Mouse (Mus musculus): ENCODE results near the gene Fam110a. TPM values are rescaled to one million over a fixed set of nuclear protein-coding genes. Genes with fewer than 3 reads are reported as not detected.
A peak's percentile ranks its signal among the peaks of the same experiment; 100 is the strongest.

Fam110a gene
- polyA plus RNA-seq, 1 experiment from 2014 or later, result 37.9 TPM

DNA sequence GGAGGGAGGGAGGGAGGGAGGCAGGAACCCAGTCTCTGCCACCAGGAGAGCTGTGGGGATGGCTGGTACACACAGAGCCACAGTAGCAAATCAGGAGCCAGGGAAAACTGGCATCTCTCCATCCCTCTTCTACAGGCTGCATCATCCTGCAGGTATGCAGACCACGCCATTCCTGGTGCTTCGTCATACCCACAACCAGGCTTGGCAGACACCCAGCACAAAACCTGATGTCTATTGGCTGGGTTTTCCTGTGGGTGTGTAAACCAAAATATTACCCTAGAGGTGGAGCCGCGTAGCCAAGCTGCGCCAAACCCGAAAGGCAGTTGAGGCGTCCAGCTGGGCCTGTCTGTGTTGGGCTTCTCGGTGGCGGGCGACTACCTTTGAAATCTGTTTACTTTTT lies 17.5 kb downstream of the Fam110a start:
- Histone ChIP-seq H3K36me3 (peaks cover under 1% of the 10 kb centered on the region; the same call in 1 of the 2 replicates), H3K27me3 (ENCODE audit: low read depth, poor library complexity, severe bottlenecking) (peaks cover 8% of the 10 kb centered on the region; the same call in 1 of the 2 replicates), H3K4me3 (no peak overlapping the region), H3K27ac (peak overlapping the region; percentile 23; the same call in 1 of the 2 replicates), H3K4me1 (peaks cover 53% of the 10 kb centered on the region), H3K9me3 (replicated peaks) (no peaks in the 10 kb centered on the region)
- 80% methylated on average over 10 of the region's 10 CpGs for WGBS
- no peak for DNase-seq (ENCODE audit: low spot score)

DNA sequence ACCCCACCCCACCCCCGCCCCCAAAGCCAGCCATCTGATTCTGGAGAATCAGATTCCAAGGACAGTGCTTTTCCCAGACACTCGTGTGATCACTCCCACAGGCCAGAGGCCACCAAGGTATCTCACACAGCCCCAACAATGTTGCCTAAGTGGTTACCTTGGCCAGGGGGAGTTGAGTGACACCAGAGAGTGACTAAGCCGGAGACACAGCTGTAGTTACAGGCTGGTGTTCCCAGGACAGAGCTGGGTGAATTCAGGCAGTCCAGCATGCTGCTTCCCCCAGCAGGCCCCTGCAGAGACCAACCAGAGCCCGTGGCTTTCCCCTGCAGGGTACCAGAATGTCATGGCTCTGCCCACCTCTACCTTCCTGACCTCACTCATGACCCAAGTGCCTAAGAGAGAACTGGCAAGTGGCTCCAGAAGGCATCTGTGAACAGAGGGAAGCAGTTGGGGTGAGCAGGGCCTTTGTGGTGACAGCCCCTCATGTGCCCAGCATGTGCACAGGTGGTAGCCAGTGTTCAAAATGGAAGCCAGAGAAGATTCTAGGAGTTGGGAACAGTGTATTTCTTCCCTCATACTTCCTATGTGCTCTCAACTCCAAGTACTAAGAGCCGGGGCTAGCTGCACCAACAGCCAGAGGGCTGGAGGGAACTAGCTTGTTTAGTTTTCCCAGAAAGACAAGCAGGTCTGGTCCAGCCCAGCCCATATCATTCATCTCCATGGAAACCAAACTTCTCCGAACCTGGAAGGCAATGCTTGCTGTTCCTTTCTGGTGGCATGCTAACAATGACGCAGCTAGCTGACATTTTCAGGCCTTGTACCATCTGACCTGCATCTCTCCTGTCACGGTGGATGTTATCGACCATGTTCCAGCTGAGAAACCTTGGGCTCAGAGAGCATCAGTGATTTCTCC lies 18.5 kb downstream of the Fam110a start:
- Histone ChIP-seq H3K36me3 (no peaks in the 10 kb centered on the region), H3K27me3 (ENCODE audit: low read depth, poor library complexity, severe bottlenecking) (peaks cover 8% of the 10 kb centered on the region; the same call in 1 of the 2 replicates), H3K9me3 (replicated peaks) (no peaks in the 10 kb centered on the region), H3K27ac (peak overlapping the region; percentile 32; the same call in 1 of the 2 replicates), H3K4me3 (no peak overlapping the region), H3K4me1 (peaks cover 46% of the 10 kb centered on the region)
- 56% methylated on average over 9 of the region's 9 CpGs for WGBS
- no peak for DNase-seq (ENCODE audit: low spot score)

DNA sequence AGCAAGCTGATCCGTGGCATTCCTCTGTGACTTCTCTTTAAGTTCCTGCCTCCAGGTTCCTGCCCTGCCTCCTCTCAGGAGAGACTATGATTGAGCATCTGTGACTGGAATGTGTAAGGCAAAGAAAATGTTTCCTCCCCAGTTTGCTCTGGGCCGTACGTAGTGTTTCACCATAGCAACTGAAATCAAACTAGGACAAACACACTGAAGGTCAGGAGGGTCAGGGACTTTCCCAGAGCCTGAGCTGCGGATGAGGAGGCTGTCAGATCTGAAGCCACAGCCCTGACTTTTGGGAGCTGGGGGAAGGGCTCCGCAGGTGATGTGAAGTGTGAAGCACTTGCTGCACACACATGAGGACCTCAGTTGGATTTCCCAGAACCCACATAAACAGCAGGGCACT lies 20.7 kb downstream of the Fam110a start:
- DNase-seq (ENCODE audit: low spot score), result peak; percentile 44
- Histone ChIP-seq H3K9me3 (replicated peaks) (no peaks in the 10 kb centered on the region), H3K27me3 (ENCODE audit: low read depth, poor library complexity, severe bottlenecking) (0 out of 2 replicates have a peak, but pooled peaks cover 5% of the 10 kb centered on the region), H3K4me3 (no peak overlapping the region), H3K27ac (no peak overlapping the region), H3K36me3 (no peaks in the 10 kb centered on the region), H3K4me1 (peaks cover 40% of the 10 kb centered on the region)
- 34% methylated on average over 5 of the region's 5 CpGs for WGBS

GRCm38 (mm10) chr2:151956500-151957137 lies 23.4 kb downstream of the Fam110a start:
- no peaks in the 10 kb centered on the region for H3K36me3 ChIP-seq
- H3K9me3 ChIP-seq (replicated peaks), result no peaks in the 10 kb centered on the region
- H3K4me3 ChIP-seq, result no peak overlapping the region
- 92% methylated on average over 4 of the region's 4 CpGs for WGBS
- no peaks in the 10 kb centered on the region for H3K27me3 ChIP-seq (ENCODE audit: low read depth, poor library complexity, severe bottlenecking)
- DNase-seq (ENCODE audit: low spot score), result no peak
- no peak overlapping the region for H3K27ac ChIP-seq
- peaks cover 20% of the 10 kb centered on the region for H3K4me1 ChIP-seq

DNA sequence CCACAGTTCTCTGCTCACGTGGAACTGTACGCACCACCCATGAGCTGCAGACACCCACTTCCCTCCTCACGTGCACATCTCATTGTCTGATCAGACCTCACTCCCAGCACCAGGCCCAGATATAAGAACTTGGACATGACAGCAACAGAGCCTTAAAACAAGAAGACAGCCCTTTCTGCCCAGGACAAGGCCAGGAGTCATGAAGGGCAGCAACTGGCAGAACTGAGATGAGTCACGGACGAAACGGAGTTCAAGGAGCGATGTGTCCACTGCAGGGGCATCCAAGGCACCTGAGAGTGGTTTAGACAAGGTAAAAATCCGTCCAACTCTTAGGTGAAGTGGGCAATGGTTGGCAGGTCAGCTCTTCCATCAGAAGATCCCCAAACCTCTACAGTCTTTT lies 26.4 kb downstream of the Fam110a start:
- DNase-seq (ENCODE audit: low spot score), result no peak
- WGBS, result 88% methylated on average over 8 of the region's 8 CpGs
- Histone ChIP-seq H3K27ac (no peak overlapping the region), H3K27me3 (ENCODE audit: low read depth, poor library complexity, severe bottlenecking) (no peaks in the 10 kb centered on the region), H3K4me3 (no peak overlapping the region), H3K9me3 (replicated peaks) (no peaks in the 10 kb centered on the region), H3K4me1 (no peaks in the 10 kb centered on the region), H3K36me3 (no peaks in the 10 kb centered on the region)

GRCm38 (mm10) chr2:151949082-151949774 lies 30.8 kb downstream of the Fam110a start:
- Histone ChIP-seq H3K4me3 (no peak overlapping the region), H3K27me3 (ENCODE audit: low read depth, poor library complexity, severe bottlenecking) (no peaks in the 10 kb centered on the region), H3K27ac (no peak overlapping the region), H3K9me3 (replicated peaks) (no peaks in the 10 kb centered on the region), H3K36me3 (no peaks in the 10 kb centered on the region), H3K4me1 (no peaks in the 10 kb centered on the region; the same call in 1 of the 2 replicates)
- 83% methylated on average over 2 of the region's 2 CpGs for WGBS
- no peak for DNase-seq (ENCODE audit: low spot score)

- DNase-seq (ENCODE audit: low spot score), result no peak
- no peak overlapping the region for H3K4me3 ChIP-seq
- H3K27ac ChIP-seq, result no peak overlapping the region
- no peaks in the 10 kb centered on the region; the same call in 1 of the 2 replicates for H3K4me1 ChIP-seq
- 86% methylated on average over 7 of the region's 7 CpGs for WGBS
- H3K36me3 ChIP-seq, result no peaks in the 10 kb centered on the region
- no peaks in the 10 kb centered on the region for H3K9me3 ChIP-seq (replicated peaks)
- H3K27me3 ChIP-seq (ENCODE audit: low read depth, poor library complexity, severe bottlenecking), result no peaks in the 10 kb centered on the region
Measured at GRCm38 (mm10) chr2:151948311-151948710, 31.7 kb downstream of the Fam110a start.

GRCm38 (mm10) chr2:151947617-151948016 lies 32.4 kb downstream of the Fam110a start:
- Histone ChIP-seq H3K9me3 (replicated peaks) (no peaks in the 10 kb centered on the region), H3K27ac (no peak overlapping the region), H3K4me3 (no peak overlapping the region), H3K36me3 (no peaks in the 10 kb centered on the region), H3K4me1 (no peaks in the 10 kb centered on the region; the same call in 1 of the 2 replicates), H3K27me3 (ENCODE audit: low read depth, poor library complexity, severe bottlenecking) (no peaks in the 10 kb centered on the region)
- no peak for DNase-seq (ENCODE audit: low spot score)
- WGBS, result 94% methylated on average over 2 of the region's 2 CpGs

- 63% methylated on average over 2 of the region's 2 CpGs for WGBS
Measured at GRCm38 (mm10) chr2:151944106-151944505, 35.9 kb downstream of the Fam110a start.

DNA sequence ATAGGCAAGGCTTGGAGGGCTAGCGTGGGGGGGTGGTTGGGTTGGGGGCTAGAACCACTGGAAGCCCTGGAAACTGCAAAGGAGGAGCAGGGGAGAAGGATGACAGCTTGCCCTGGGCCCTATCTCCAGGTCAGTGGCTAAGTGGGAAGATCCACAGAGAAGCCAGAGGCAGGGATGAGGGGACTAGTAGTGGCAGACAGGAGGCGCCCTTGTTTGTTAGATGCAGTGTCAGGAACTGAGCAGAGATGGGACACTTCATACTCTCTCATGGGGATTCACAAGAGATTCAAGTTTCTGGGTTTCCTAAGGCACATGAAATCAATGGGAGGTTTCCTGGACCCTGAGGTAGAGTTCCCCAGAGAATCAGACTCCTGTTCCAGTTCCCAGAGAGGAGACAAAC lies 38.8 kb downstream of the Fam110a start:
- H3K4me3 ChIP-seq, result no peak overlapping the region
- no peak for DNase-seq (ENCODE audit: low spot score)
- H3K4me1 ChIP-seq, result peaks cover 13% of the 10 kb centered on the region
- H3K27ac ChIP-seq, result no peak overlapping the region
- WGBS, result 27% methylated on average over 2 of the region's 2 CpGs
- no peaks in the 10 kb centered on the region for H3K36me3 ChIP-seq
- H3K9me3 ChIP-seq (replicated peaks), result no peaks in the 10 kb centered on the region
- no peaks in the 10 kb centered on the region for H3K27me3 ChIP-seq (ENCODE audit: low read depth, poor library complexity, severe bottlenecking)

More at GRCm38 (mm10) chr2:151944106-151944505, 35.9 kb downstream of the Fam110a start:
- H3K4me1 ChIP-seq, result peaks cover under 1% of the 10 kb centered on the region
- no peak overlapping the region for H3K27ac ChIP-seq
- no peak overlapping the region for H3K4me3 ChIP-seq
- no peaks in the 10 kb centered on the region for H3K36me3 ChIP-seq
- H3K9me3 ChIP-seq (replicated peaks), result no peaks in the 10 kb centered on the region
- DNase-seq (ENCODE audit: low spot score), result no peak
- H3K27me3 ChIP-seq (ENCODE audit: low read depth, poor library complexity, severe bottlenecking), result no peaks in the 10 kb centered on the region

DNA sequence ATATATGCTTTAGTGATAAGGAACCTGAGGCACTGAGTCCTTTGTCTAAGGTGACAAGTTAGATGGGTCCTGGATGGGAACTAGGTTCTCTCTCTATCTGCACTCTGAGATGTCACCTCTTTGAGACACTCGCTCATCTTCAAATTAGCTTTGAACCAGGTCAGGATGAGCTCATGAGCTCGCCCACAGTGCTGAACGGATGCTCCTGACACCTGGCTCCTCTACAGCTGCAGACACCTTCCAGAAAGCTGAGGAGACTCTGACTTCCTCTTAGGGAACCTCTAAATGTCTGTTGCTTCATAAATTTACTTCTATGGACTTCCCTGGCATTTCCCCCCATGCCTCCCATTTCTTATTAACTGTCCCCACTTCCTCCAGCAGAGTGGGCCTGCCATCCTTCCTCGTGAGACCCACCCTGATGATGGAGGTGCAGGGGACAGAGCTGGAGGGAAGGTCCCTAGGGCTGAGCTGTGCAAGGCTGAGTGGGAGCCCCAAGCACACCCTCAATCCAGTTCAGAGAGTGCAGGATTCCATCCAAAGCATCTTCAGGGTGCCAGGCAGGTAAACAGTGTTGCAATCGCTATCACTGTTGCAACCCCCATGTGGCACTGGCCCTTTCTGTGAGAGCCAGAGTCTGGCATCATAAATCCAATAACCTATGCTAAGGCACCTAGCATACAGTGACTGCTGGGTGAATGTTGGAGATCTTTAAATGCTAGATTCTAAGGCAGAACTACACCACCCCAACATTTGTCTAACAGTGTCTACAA lies 40.2 kb downstream of the Fam110a start:
- Histone ChIP-seq H3K9me3 (replicated peaks) (no peaks in the 10 kb centered on the region), H3K4me3 (no peak overlapping the region), H3K36me3 (no peaks in the 10 kb centered on the region), H3K27ac (no peak overlapping the region), H3K27me3 (ENCODE audit: low read depth, poor library complexity, severe bottlenecking) (no peaks in the 10 kb centered on the region), H3K4me1 (peaks cover 13% of the 10 kb centered on the region)
- 86% methylated on average over 5 of the region's 5 CpGs for WGBS
- no peak for DNase-seq (ENCODE audit: low spot score)

DNA sequence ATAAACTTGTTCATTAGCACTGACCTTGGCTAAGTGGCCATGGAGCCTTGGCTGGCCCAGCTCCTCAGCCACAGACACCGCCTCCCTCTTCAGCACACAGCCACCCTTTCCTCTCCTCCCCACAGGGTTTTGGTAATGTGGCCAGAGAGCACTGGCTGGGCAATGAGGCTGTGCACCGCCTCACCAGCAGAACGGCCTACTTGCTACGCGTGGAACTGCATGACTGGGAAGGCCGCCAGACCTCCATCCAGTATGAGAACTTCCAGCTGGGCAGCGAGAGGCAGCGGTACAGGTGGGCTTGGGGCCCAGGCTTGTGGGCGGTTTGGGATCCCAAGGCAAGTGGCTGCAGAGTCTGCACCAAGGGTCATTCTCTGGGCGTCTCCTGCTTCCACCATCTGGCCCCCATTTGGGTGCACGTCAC lies 41.2 kb downstream of the Fam110a start:
- Histone ChIP-seq H3K9me3 (replicated peaks) (no peaks in the 10 kb centered on the region), H3K27me3 (ENCODE audit: low read depth, poor library complexity, severe bottlenecking) (no peaks in the 10 kb centered on the region), H3K4me3 (no peak overlapping the region), H3K27ac (no peak overlapping the region), H3K4me1 (peaks cover 13% of the 10 kb centered on the region), H3K36me3 (no peaks in the 10 kb centered on the region)
- WGBS, result 79% methylated on average over 11 of the region's 11 CpGs
- DNase-seq (ENCODE audit: low spot score), result no peak
